Mouse (Mus musculus) adrenal gland, postnatal 25 days (tissue): Measurements from ENCODE around the gene Grid2. TPM values are rescaled to one million over a fixed set of nuclear protein-coding genes. Genes with fewer than 3 reads are reported as not detected.
A peak's percentile ranks its signal among the peaks of the same experiment; 100 is the strongest.

ENCODE experiments used
- DNase-seq: peaks from one replicate; pipeline ENCODE4 v3.0.0; 2021; ENCODE audit warnings: mixed read lengths
- total RNA-seq: library from RNA; stranded (reverse); gene quantifications from 2 replicates; pipeline ENCODE4 v1.2.3, GENCODE M21; 2021

Grid2 gene
- total RNA-seq, 1 experiment from 2014 or later: 0.06 TPM

- no peak for DNase-seq
Observed at GRCm38 (mm10) chr6:63635970-63636369, 380.3 kb downstream of the Grid2 start.

GRCm38 (mm10) chr6:63659423-63659822 is 403.7 kb downstream of the Grid2 start:
- DNase-seq: no peak

GRCm38 (mm10) chr6:63685689-63686088 is 430.0 kb downstream of the Grid2 start:
- no peak for DNase-seq

- DNase-seq: no peak
Observed at GRCm38 (mm10) chr6:63701684-63702083, 446.0 kb downstream of the Grid2 start.

GRCm38 (mm10) chr6:63733740-63734139 is 478.1 kb downstream of the Grid2 start:
- no peak for DNase-seq

- DNase-seq: no peak
Observed at GRCm38 (mm10) chr6:63762535-63762934, 506.9 kb downstream of the Grid2 start.

GRCm38 (mm10) chr6:63794679-63795078 is 539.0 kb downstream of the Grid2 start:
- DNase-seq: no peak

- DNase-seq: no peak
Observed at GRCm38 (mm10) chr6:63820236-63820635, 564.6 kb downstream of the Grid2 start.

- DNase-seq: no peak
Observed at GRCm38 (mm10) chr6:63862628-63863027, 607.0 kb downstream of the Grid2 start.

- no peak for DNase-seq
Observed at GRCm38 (mm10) chr6:63877088-63877764, 621.5 kb downstream of the Grid2 start.

- DNase-seq: no peak
Observed at GRCm38 (mm10) chr6:63877765-63878345, 622.2 kb downstream of the Grid2 start.

GRCm38 (mm10) chr6:63894714-63895113 is 639.0 kb downstream of the Grid2 start:
- no peak for DNase-seq

GRCm38 (mm10) chr6:63898171-63898570 is 642.5 kb downstream of the Grid2 start:
- DNase-seq: no peak

GRCm38 (mm10) chr6:63917035-63917570 is 661.4 kb downstream of the Grid2 start:
- no peak for DNase-seq

- no peak for DNase-seq
Observed at GRCm38 (mm10) chr6:63921951-63922350, 666.3 kb downstream of the Grid2 start.

GRCm38 (mm10) chr6:63931201-63931600 is 675.5 kb downstream of the Grid2 start:
- DNase-seq: no peak

GRCm38 (mm10) chr6:63946721-63947120 is 691.0 kb downstream of the Grid2 start:
- DNase-seq: no peak

- DNase-seq: no peak
Observed at GRCm38 (mm10) chr6:63963789-63964188, 708.1 kb downstream of the Grid2 start.

- DNase-seq: peak; percentile 35
Observed at GRCm38 (mm10) chr6:63964269-63964668, 708.6 kb downstream of the Grid2 start.

- DNase-seq: peak; percentile 2
Observed at GRCm38 (mm10) chr6:63964735-63965134, 709.1 kb downstream of the Grid2 start.

- no peak for DNase-seq
Observed at GRCm38 (mm10) chr6:64046084-64046483, 790.4 kb downstream of the Grid2 start.

GRCm38 (mm10) chr6:64046732-64047131 is 791.1 kb downstream of the Grid2 start:
- DNase-seq: no peak

- no peak for DNase-seq
Observed at GRCm38 (mm10) chr6:64047950-64048349, 792.3 kb downstream of the Grid2 start.

- no peak for DNase-seq
Observed at GRCm38 (mm10) chr6:64063858-64064257, 808.2 kb downstream of the Grid2 start.
